Mouse (Mus musculus) E14TG2a.4 (cell line): Measurements from ENCODE around the gene Gm5089.
"Not testable (repeated sequence)": the region's sequence is repeated elsewhere in the genome, so short reads cannot be mapped to it uniquely, and the experiment has no call there.

Experiments
- CTCF ChIP-seq: conservative IDR thresholded peaks from 2 replicates; pipeline ENCODE4 v1.5.1; 2014; ENCODE audit warnings: low read length
- POU5F1 ChIP-seq: IDR thresholded peaks from 2 replicates; pipeline ENCODE4 v1.6.1; 2014; ENCODE audit warnings: low read length, borderline replicate concordance

- TF ChIP-seq CTCF, POU5F1: not testable (repeated sequence)
Measured at GRCm38 (mm10) chr14:122459332-122459731, 8.4 kb upstream of the Gm5089 start.
